Mouse (Mus musculus) adrenal gland, postnatal 36 days (tissue): ENCODE measurements around the gene Glis3. TPM values are rescaled to one million over a fixed set of nuclear protein-coding genes. Genes with fewer than 3 reads are reported as not detected.

ENCODE experiments used
- DNase-seq, 2 experiments: peaks; one replicate each; pipeline ENCODE4 v3.0.0; 2021; ENCODE audit warnings: mixed read lengths in 1 of 2
- total RNA-seq, 2 experiments: library from RNA; stranded (reverse); gene quantifications; 2 replicates each; pipeline ENCODE4 v1.2.3; 2021

The Glis3 gene
- total RNA-seq, 2 experiments from 2014 or later, result 10.5 to 12.1 TPM

DNA sequence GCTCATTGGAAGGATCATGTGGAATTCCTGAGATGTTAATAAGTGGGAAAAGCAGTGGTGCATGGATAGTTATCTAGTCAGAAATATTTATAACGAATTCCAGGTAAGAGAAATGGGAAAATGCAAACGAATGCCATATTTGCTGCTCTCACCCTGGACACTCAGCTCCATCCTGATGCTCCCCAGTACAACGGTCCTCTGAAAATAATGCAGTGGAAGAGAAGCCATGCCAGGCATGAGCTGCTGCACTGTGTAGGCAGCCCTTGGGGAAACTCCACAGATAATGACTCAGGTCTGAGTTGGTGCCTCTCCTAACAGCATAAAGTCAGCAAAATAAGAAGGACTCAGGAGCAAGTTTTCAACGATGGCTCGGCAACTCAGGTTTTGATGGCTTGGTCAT, 433.7 kb downstream of the Glis3 start:
- DNase-seq, result no peak

DNA sequence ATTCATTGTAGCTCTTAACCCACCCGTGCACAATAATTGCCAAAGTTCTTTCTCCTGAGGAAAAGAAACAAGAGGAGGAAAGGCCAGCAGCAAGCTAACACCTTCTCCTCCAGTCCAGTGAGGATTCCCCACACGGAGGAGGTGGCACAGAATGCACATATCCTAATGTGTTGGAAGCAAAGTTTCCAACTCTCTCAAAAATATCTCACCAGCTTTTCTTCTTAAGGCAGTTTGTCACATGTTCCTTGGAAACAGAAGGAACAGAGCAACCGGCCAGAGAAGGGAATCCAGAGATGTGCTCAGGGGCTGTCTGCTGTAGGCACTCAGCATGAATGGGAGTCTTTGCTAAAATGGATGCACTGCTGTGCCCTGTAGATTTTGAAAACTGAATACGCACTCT, 441.8 kb downstream of the Glis3 start:
- no peak for DNase-seq

- no peak for DNase-seq
Measured at GRCm38 (mm10) chr19:28237621-28238020, 442.3 kb downstream of the Glis3 start.

GRCm38 (mm10) chr19:28235571-28235970, 444.3 kb downstream of the Glis3 start:
- DNase-seq, result no peak

DNA sequence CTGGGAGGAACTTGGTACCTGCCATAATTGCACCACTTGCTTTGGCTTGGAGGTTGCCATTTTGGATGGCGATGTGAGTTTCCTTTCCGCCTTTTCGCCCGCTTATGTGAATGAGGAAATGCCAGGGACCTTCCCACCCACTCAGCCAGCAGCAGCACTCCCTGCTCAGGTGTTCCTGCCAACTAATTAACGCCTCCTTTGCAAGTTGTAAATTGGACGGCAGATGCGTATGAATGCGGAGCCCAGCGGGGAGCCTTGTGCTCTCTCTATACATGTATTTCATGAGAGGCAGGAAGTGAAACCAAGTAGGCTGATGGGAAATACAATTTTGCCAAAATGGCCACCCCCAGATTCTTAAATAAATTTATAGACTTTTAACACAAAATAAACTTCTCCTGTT, 444.8 kb downstream of the Glis3 start:
- no peak for DNase-seq

DNA sequence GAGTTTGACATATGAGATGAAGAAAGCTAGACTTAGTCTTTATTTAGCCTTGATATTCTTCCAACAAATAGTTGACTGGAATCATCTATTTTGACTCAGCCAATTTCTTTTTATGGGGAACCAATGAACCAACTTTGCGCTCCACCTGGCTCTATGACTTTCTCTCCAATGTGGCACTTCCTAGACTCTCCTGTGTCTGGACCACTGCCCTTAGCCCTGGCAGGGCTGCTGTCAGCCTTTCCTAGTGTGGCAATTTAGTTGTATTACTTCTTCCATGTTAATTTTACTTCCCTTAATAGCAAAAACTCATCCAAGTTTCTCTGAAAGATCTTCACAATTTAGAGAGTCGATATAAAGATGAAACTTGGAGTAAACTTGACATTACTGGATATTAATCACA, 445.2 kb downstream of the Glis3 start:
- DNase-seq, result no peak

DNA sequence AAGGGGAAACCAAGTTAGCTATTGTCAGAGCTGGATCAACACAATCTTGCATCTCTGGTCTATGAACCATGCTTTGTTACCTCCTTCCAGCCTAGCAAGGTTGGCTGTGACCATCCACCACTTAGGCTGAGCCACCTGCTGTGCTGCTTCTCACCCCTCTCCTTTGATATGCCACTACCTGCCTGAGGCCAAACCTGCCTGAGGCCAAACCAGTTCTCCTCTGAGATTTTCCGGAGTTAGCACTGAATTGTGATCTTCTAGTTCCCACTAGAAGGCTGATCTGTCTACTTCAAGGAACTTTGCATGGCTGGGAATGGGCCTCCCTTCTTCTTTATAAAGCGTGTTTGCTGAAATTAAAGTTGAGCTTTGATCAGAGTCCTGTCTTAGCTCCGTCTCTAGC, 448.4 kb downstream of the Glis3 start:
- DNase-seq, result no peak

- no peak for DNase-seq
Measured at GRCm38 (mm10) chr19:28227526-28227925, 452.4 kb downstream of the Glis3 start.

DNA sequence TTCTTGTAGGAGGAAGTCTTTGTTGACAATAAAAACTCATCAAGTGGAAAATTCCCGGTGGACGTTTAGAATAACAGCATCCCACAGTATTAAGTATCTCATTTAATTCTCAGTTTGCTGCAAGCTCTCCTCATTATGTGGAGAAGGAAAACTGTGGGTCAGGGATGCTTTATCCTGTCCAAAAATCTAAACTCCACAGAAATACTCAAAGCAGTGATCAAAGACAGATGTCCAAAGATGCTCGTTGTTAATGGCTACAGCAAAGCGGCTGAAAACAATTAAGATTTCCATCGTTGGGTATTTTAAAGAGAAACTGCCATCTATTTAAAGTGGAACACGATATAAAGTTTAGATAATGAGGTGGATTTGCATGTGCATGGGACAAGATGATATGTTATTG, 454.2 kb downstream of the Glis3 start:
- DNase-seq, result no peak

DNA sequence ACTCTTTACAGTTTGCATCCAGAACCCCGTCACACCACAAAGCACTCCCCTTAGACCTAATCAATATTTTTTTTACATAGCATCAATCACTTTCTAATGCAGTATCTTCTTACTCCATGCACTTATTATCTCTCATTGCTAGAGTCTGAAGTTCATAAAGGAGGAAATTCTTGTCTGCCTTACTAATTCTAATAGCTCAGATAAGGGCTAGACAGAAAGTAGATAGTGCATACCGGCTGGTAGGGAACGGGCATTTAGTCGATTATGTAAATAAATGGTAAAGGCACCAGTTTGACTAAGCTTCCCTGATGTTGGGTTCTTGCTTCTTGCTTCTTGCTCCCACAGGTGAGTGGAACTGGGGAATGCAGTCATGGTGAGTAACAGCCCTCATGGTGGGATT, 468.2 kb downstream of the Glis3 start:
- no peak for DNase-seq

Other genes starting within 250 kb of the Glis3 start
- gene Slc1a1, start 155.0 kb upstream of the Glis3 start, total RNA-seq, result 1 to 10 TPM in 1 of 2 experiments, under 1 TPM in 1; 0.79 to 1.5 TPM